Mouse (Mus musculus) heart, adult 8-10 months (tissue): Measurements from ENCODE around the gene Ccdc15. TPM values are rescaled to one million over a fixed set of nuclear protein-coding genes. Genes with fewer than 3 reads are reported as not detected.

Experiments used
- DNase-seq: peaks from one replicate; pipeline ENCODE4 v3.0.0; 2022; ENCODE audit warnings: low spot score
- total RNA-seq, 4 experiments: library from RNA; stranded (reverse); gene quantifications; 2 replicates each; pipeline ENCODE4 v1.2.4; 2022

Ccdc15 gene
- 1 to 10 TPM; 1.6 to 2.3 (median 1.9) TPM for total RNA-seq

- peak; percentile 98 for DNase-seq
Measured at GRCm38 (mm10) chr9:37347988-37348642, at the start of gene Ccdc15. Gene Ccdc15 (minus strand): TSS chr9:37348432.

- DNase-seq, result no peak
Measured at GRCm38 (mm10) chr9:37393482-37394131, 45.4 kb upstream of the Ccdc15 start.

GRCm38 (mm10) chr9:37392071-37392470 lies 43.8 kb upstream of the Ccdc15 start:
- DNase-seq, result no peak

GRCm38 (mm10) chr9:37390891-37391290 lies 42.7 kb upstream of the Ccdc15 start:
- no peak for DNase-seq

GRCm38 (mm10) chr9:37384284-37385182 lies 36.3 kb upstream of the Ccdc15 start:
- DNase-seq, result no peak

- no peak for DNase-seq
Measured at GRCm38 (mm10) chr9:37383161-37383560, 34.9 kb upstream of the Ccdc15 start.

GRCm38 (mm10) chr9:37375718-37376117 lies 27.5 kb upstream of the Ccdc15 start:
- peak; percentile 48 for DNase-seq

GRCm38 (mm10) chr9:37371232-37371801 lies 23.1 kb upstream of the Ccdc15 start:
- no peak for DNase-seq

- peak; percentile 69 for DNase-seq
Measured at GRCm38 (mm10) chr9:37368860-37369259, 20.6 kb upstream of the Ccdc15 start.

GRCm38 (mm10) chr9:37368081-37368830 lies 20.0 kb upstream of the Ccdc15 start:
- DNase-seq, result no peak

GRCm38 (mm10) chr9:37367301-37368080 lies 19.3 kb upstream of the Ccdc15 start, which contains the start of gene Hepacam:
Gene Hepacam (plus strand): TSS chr9:37367351.
- no peak for DNase-seq

- no peak for DNase-seq
Measured at GRCm38 (mm10) chr9:37365706-37366105, 17.5 kb upstream of the Ccdc15 start.

GRCm38 (mm10) chr9:37364392-37364791 lies 16.2 kb upstream of the Ccdc15 start:
- DNase-seq, result no peak

- no peak for DNase-seq
Measured at GRCm38 (mm10) chr9:37363551-37363950, 15.3 kb upstream of the Ccdc15 start.

GRCm38 (mm10) chr9:37362881-37363280 lies 14.6 kb upstream of the Ccdc15 start:
- no peak for DNase-seq

- DNase-seq, result no peak
Measured at GRCm38 (mm10) chr9:37362084-37362483, 13.9 kb upstream of the Ccdc15 start.

- DNase-seq, result no peak
Measured at GRCm38 (mm10) chr9:37359331-37360220, 11.3 kb upstream of the Ccdc15 start.

GRCm38 (mm10) chr9:37358713-37359330 lies 10.6 kb upstream of the Ccdc15 start:
- no peak for DNase-seq

- DNase-seq, result no peak
Measured at GRCm38 (mm10) chr9:37354485-37354884, 6.3 kb upstream of the Ccdc15 start.
